In the genomic region with DNA sequence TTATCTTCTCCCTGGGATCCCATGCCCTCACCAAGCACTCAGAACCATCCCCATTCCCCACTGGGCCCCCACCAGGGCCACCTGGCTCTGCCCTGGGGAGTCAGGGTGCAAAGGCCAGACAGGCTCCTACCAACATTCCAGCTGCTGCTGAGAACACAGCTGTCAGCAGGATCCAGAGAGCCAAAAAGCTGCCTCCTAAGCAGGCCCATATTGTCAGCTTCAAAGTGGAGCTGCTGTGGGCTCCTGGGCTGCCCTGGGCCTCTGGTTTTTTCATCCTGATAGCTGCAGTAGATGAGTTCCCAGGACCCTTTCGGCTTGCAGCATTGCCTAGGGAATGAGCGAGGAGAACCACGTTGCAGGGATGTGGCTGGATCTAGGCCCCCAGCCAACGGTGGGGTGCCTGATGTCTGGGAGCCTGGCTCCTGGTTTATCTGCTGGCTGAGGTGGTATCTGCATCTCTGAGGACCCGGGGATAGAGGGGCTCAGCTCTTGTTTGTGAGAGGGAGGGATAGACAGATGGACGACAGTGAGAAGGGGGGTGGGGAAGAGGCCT, we compare ENCODE assay signal across 9 mouse cellular contexts. TPM values are rescaled to one million over a fixed set of nuclear protein-coding genes. Genes with fewer than 3 reads are reported as not detected.
DNase-seq lines count a peak whose midpoint lies in the region; ATAC-seq and TF ChIP-seq lines count a peak whose summit lies in the region.
"Had no signal": no experiment of that assay in that cellular context is flagged by ENCODE, and none has a peak within 500 bp of the region (broad histone marks: within the 10 kb centered on the region; RNA-seq: fewer than 3 reads in every experiment).

No protein-coding gene starts in this region.

- H3K4me2 ChIP-seq in forebrain, embryonic 14.5 days (ENCODE audit: low read length): no peak overlapping the region
- H3K4me2 ChIP-seq in midbrain, embryonic 13.5 days (replicated peaks): no peak overlapping the region

- H3K4me3 ChIP-seq in liver, adult 2 months (ENCODE audit: insufficient read depth, low read depth, low read length): no peak overlapping the region
- H3K4me3 ChIP-seq in forebrain, embryonic 14.5 days (ENCODE audit: low read depth, low read length): no peak overlapping the region
- no peak overlapping the region for H3K4me3 ChIP-seq in kidney, adult 2 months (ENCODE audit: insufficient read depth, low read depth, low read length)
- no peak overlapping the region for H3K4me3 ChIP-seq in midbrain, embryonic 13.5 days (replicated peaks)

- no peak overlapping the region for H3K9ac ChIP-seq in liver, adult 2 months (ENCODE audit: low read depth, low read length)
- no peak overlapping the region for H3K9ac ChIP-seq in forebrain, embryonic 14.5 days (ENCODE audit: low read length)
- peak overlapping the region; percentile 37 for H3K9ac ChIP-seq in midbrain, embryonic 13.5 days (replicated peaks)

- DNase-seq in liver, adult 2 months (ENCODE audit: extremely low read depth, low read depth, low spot score): peak; percentile 46
- DNase-seq in liver: no peak
- DNase-seq in forebrain, embryonic 14.5 days (ENCODE audit: low spot score): no peak
- DNase-seq in kidney, adult 2 months: peak; percentile 79
- no peak for DNase-seq in cerebellum, postnatal 36 days
- no peak for DNase-seq in cerebellum, postnatal 4 days (ENCODE audit: low spot score in 2 of 2)
- DNase-seq in right cerebral cortex, postnatal 10 days (ENCODE audit: low spot score in 2 of 2): no peak

- H3K79me2 ChIP-seq in liver, adult 2 months (ENCODE audit: control insufficient read depth, insufficient read depth, low read length): no peaks in the 10 kb centered on the region

- no peak for TF ChIP-seq POLR2A in liver, adult 2 months (IDR thresholded peaks at IDR 0.05; ENCODE audit: extremely low read depth, insufficient read depth, low read length)
- TF ChIP-seq POLR2A in kidney, adult 2 months (IDR thresholded peaks at IDR 0.05; ENCODE audit: low read depth, low read length): no peak

- no peak for ATAC-seq in forebrain, embryonic 14.5 days
- no peak for ATAC-seq in midbrain, embryonic 13.5 days

- peaks cover 34% of the 10 kb centered on the region for H3K4me1 ChIP-seq in liver, adult 2 months (ENCODE audit: control insufficient read depth, insufficient read depth, low read length)
- H3K4me1 ChIP-seq in forebrain, embryonic 14.5 days (ENCODE audit: control insufficient read depth, insufficient read depth, low read length): peaks cover 50% of the 10 kb centered on the region
- H3K4me1 ChIP-seq in kidney, adult 2 months (ENCODE audit: control insufficient read depth, insufficient read depth, low read length): peaks cover 42% of the 10 kb centered on the region
- H3K4me1 ChIP-seq in midbrain, embryonic 13.5 days (replicated peaks): peaks cover 57% of the 10 kb centered on the region

- H3K27ac ChIP-seq in liver, adult 2 months (replicated peaks; ENCODE audit: insufficient read depth, low read depth, low read length): peak overlapping the region; percentile 21
- H3K27ac ChIP-seq in forebrain, embryonic 14.5 days (ENCODE audit: low read depth, low read length): peak overlapping the region; percentile 89
- peak overlapping the region; percentile 17 for H3K27ac ChIP-seq in kidney, adult 2 months (ENCODE audit: insufficient read depth, low read depth, low read length)
- H3K27ac ChIP-seq in midbrain, embryonic 13.5 days: peak overlapping the region; percentile 74

- 24% methylated on average over 6 of the region's 6 CpGs for WGBS in liver, adult 2 months
- WGBS in forebrain, embryonic 14.5 days: 21% methylated on average over 6 of the region's 6 CpGs
- 35% methylated on average over 6 of the region's 6 CpGs for WGBS in kidney, adult 2 months
- 18% methylated on average over 6 of the region's 6 CpGs for WGBS in midbrain, embryonic 13.5 days

- H3K27me3 ChIP-seq in liver, adult 2 months (ENCODE audit: control insufficient read depth, insufficient read depth, low read length): no peaks in the 10 kb centered on the region
- no peaks in the 10 kb centered on the region for H3K27me3 ChIP-seq in forebrain, embryonic 14.5 days (replicated peaks; ENCODE audit: control insufficient read depth, insufficient read depth, low read length)
- H3K27me3 ChIP-seq in kidney, adult 2 months (replicated peaks; ENCODE audit: control insufficient read depth, insufficient read depth, low read length): no peaks in the 10 kb centered on the region
- H3K27me3 ChIP-seq in midbrain, embryonic 13.5 days: 0 out of 2 replicates have a peak, but pooled peaks cover 6% of the 10 kb centered on the region

- TF ChIP-seq CTCF in liver, adult 2 months (IDR thresholded peaks at IDR 0.05; ENCODE audit: low read depth, low read length): no peak
- no peak for TF ChIP-seq CTCF in kidney, adult 2 months (conservative IDR thresholded peaks at IDR 0.05; ENCODE audit: insufficient read depth, insufficient read length, low read depth, low read length)

- no peaks in the 10 kb centered on the region for H3K36me3 ChIP-seq in liver, adult 2 months (ENCODE audit: control insufficient read depth, insufficient read depth, low read length)
- H3K36me3 ChIP-seq in forebrain, embryonic 14.5 days (ENCODE audit: control insufficient read depth, insufficient read depth, low read length): no peaks in the 10 kb centered on the region
- H3K36me3 ChIP-seq in kidney, adult 2 months (ENCODE audit: control insufficient read depth, insufficient read depth, low read length): no peaks in the 10 kb centered on the region
- H3K36me3 ChIP-seq in midbrain, embryonic 13.5 days: no peaks in the 10 kb centered on the region
- H3K36me3 ChIP-seq: G1E had no signal

- no peaks in the 10 kb centered on the region for H3K9me3 ChIP-seq in forebrain, embryonic 14.5 days (replicated peaks; ENCODE audit: control insufficient read depth, low read length)
- no peaks in the 10 kb centered on the region for H3K9me3 ChIP-seq in midbrain, embryonic 13.5 days
- H3K9me3 ChIP-seq: G1E had no signal

RNA-seq across cellular contexts. Expression of gene Wasf2, which starts 36.7 kb away (rescaled TPM):
- 6.0 and 10.7 TPM in 2 replicates for total RNA-seq in liver, adult 2 months (2014; rRNA removed)
- 12.3 and 17.0 TPM in 2 replicates for polyA plus RNA-seq in liver, adult 2 months (2012; rRNA removed)
- 28.3 and 30.4 TPM in 2 replicates for polyA plus RNA-seq in forebrain, embryonic 14.5 days (2014; fragmentation: Nextera tagmentation; extraction: Ambion mirVana)
- 37.0 and 45.7 TPM in 2 replicates for polyA plus RNA-seq in kidney, adult 2 months (2012; rRNA removed)
- 28.8 and 34.2 TPM in 2 replicates for polyA plus RNA-seq in midbrain, embryonic 13.5 days (2015; fragmentation: Nextera tagmentation; extraction: Ambion mirVana)

Comparison
In these comparisons a context has a peak if more than half of its experiments do, and no peak if none do; other contexts are left out.
1. DNase-seq: peak in liver, adult 2 months (single experiment) and kidney, adult 2 months (single experiment); none in liver (single experiment), forebrain, embryonic 14.5 days (single experiment), cerebellum, postnatal 36 days (0 of 2), cerebellum, postnatal 4 days (0 of 2) and right cerebral cortex, postnatal 10 days (0 of 2).
2. H3K27ac ChIP-seq: peak in every context shown above with its lines; median percentile 89 in forebrain, embryonic 14.5 days; 74 in midbrain, embryonic 13.5 days; 21 in liver, adult 2 months; 17 in kidney, adult 2 months.